Mouse (Mus musculus) liver, embryonic 14.5 days (tissue): ENCODE measurements around the gene Gm45140.

ENCODE experiments used
- CTCF ChIP-seq: IDR thresholded peaks from 2 replicates; pipeline ENCODE4 v1.5.1; 2016; ENCODE audit warnings: antibody characterized with exemption, low read depth, control low read depth
- EP300 ChIP-seq: IDR thresholded peaks from 2 replicates; pipeline ENCODE4 v1.6.1; 2016; ENCODE audit warnings: antibody characterized with exemption, low read depth

DNA sequence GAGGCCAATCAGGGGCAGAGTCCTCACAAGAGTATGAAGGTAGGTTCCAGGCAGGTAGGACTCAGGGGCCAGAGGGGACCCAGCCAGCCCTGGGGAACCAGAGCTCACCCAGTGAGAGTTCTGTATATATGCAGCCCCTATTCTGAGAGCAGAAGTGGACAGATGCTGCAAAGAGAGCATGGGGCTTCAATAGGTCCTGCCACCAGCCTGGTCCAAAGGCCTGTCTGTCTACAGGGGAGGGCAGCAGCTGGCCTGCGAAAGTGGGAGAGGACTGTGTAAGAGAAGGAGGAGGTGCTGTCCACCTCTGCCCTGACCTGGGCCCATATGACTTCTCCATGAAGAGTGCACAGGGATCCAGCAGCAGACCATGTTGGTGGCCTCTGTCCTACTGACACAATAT is 58.9 kb downstream of the Gm45140 start:
- no peak for TF ChIP-seq EP300
- TF ChIP-seq CTCF, result no peak
